Mouse (Mus musculus): ENCODE results near the gene Ube2j1. TPM values are rescaled to one million over a fixed set of nuclear protein-coding genes. Genes with fewer than 3 reads are reported as not detected.

Ube2j1 gene
- total and polyA plus RNA-seq, 3 experiments = 64.3 to 122 (median 93.0) TPM

DNA sequence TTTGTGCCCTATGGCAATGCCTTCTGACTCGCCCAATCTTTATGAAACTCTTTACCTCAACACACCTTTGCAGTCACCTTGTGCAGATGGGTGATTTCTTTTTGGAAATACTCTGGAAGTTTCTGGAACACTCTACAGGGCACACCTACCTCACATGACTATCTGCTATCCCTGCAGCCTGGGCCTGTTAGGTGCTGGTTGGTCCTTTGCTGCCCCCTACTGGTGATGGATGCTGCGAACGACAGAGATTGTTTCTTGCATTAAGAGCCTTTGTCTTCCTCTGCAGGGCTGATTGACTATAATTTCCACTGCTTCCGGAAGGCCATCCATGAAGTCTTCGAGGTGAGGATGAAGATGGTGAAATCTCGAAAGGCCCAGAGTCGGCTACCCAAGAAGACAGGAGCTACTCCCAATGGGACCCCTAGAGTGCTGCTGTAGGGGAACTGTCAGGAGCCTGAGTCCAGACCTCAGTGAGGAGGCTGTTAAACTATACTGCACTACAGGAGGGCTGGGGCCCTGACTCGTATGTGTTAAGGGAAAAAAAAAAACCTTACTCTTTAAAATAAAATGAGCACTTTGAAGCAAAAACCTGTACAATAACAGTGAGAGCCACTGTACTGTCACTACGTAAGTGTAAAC is 12.7 kb upstream of the Ube2j1 start:
- peak; percentile 87 for DNase-seq (ENCODE audit: extremely low read depth)
- H3K4me2 ChIP-seq (ENCODE audit: insufficient read depth, low read depth, poor library complexity, severe bottlenecking) = no peak overlapping the region
- no peak overlapping the region for H3K27ac ChIP-seq (ENCODE audit: insufficient read depth, low read depth)
- H3K27me3 ChIP-seq (replicated peaks) = no peaks in the 10 kb centered on the region
- no peak for TF ChIP-seq MYC (IDR thresholded peaks at IDR 0.05; ENCODE audit: low read depth, low read length)
- TF ChIP-seq ZC3H11A (IDR thresholded peaks at IDR 0.05; ENCODE audit: low read depth, low read length) = peak; percentile 40
- TF ChIP-seq EP300 (IDR thresholded peaks at IDR 0.05; ENCODE audit: low read length) = no peak
- no peak for TF ChIP-seq JUND (conservative IDR thresholded peaks at IDR 0.05; ENCODE audit: low read depth, low read length)
- TF ChIP-seq POLR2A (IDR thresholded peaks at IDR 0.05; ENCODE audit: low read depth, low read length) = no peak
- TF ChIP-seq TBP (conservative IDR thresholded peaks at IDR 0.05; ENCODE audit: low read depth, low read length) = no peak
- TF ChIP-seq CTCF (conservative IDR thresholded peaks at IDR 0.05 in 1 of 2, IDR thresholded peaks at IDR 0.05 in 1 of 2; ENCODE audit: low read depth in 2 of 2, low read length in 2 of 2) = peak; percentile 87 to 91
- no peak for TF ChIP-seq NELFE (IDR thresholded peaks at IDR 0.05; ENCODE audit: low read depth, low read length)
- TF ChIP-seq BHLHE40 (IDR thresholded peaks at IDR 0.05; ENCODE audit: low read depth, low read length) = peak; percentile 76
- TF ChIP-seq IRF4 (IDR thresholded peaks at IDR 0.05; ENCODE audit: low read depth, low read length) = peak; percentile 37; the same call in 1 of the 2 replicates
- TF ChIP-seq MXI1 (IDR thresholded peaks at IDR 0.05; ENCODE audit: low read depth, low read length) = no peak
- TF ChIP-seq USF1 (IDR thresholded peaks at IDR 0.05; ENCODE audit: low read depth, low read length) = peak; percentile 14; the same call in 1 of the 2 replicates
- TF ChIP-seq RAD21 (IDR thresholded peaks at IDR 0.05; ENCODE audit: low read depth, low read length) = peak; percentile 92
- TF ChIP-seq TCF12 (IDR thresholded peaks at IDR 0.05; ENCODE audit: low read depth, low read length) = 0 out of 2 replicates have a peak, but pooled peaks have one; percentile 23
- peak; percentile 54; the same call in 1 of the 2 replicates for TF ChIP-seq RCOR1 (conservative IDR thresholded peaks at IDR 0.05; ENCODE audit: low read depth, low read length)
- TF ChIP-seq USF2 (conservative IDR thresholded peaks at IDR 0.05; ENCODE audit: low read depth, low read length) = no peak
- no peak for TF ChIP-seq ZKSCAN1 (IDR thresholded peaks at IDR 0.05; ENCODE audit: borderline replicate concordance, low read depth, low read length)
- no peak for TF ChIP-seq MAZ (IDR thresholded peaks at IDR 0.05; ENCODE audit: low read depth, low read length)
- TF ChIP-seq SMC3 (IDR thresholded peaks at IDR 0.05; ENCODE audit: low read depth, low read length) = peak; percentile 87
- H3K9ac ChIP-seq (ENCODE audit: insufficient read depth, low read depth) = no peak overlapping the region
- dilution Hi-C loops (cut with MboI; ENCODE audit: extremely low pct_ligation_motif_present, extremely low pct_unique_long_range_greater_than_20kb, low sequenced_read_pairs) (no loop called here), in situ Hi-C loops (cut with MboI; ENCODE audit: low pct_ligation_motif_present, low pct_unique_long_range_greater_than_20kb, low sequenced_read_pairs) (no loop called here)
- no peaks in the 10 kb centered on the region for H3K79me2 ChIP-seq (replicated peaks; ENCODE audit: control insufficient read depth, extremely low read depth, insufficient read depth, poor library complexity, severe bottlenecking)
- no peaks in the 10 kb centered on the region for H3K9me3 ChIP-seq (replicated peaks; ENCODE audit: low read length)
- peaks cover 0 to 19% of the 10 kb centered on the region in 2 experiments; a peak in 2 of 4 replicates for H3K4me1 ChIP-seq (ENCODE audit: control insufficient read depth in 1 of 2, insufficient read depth in 2 of 2)
- H3K4me3 ChIP-seq (replicated peaks in 1 of 3; ENCODE audit: low read depth in 2 of 3, low read length in 2 of 3, poor library complexity in 1 of 3) = no peak overlapping the region
- no peaks in the 10 kb centered on the region for H3K36me3 ChIP-seq (replicated peaks in 1 of 2; ENCODE audit: control insufficient read depth in 1 of 2, insufficient read depth in 1 of 2, low read length in 1 of 2)

DNA sequence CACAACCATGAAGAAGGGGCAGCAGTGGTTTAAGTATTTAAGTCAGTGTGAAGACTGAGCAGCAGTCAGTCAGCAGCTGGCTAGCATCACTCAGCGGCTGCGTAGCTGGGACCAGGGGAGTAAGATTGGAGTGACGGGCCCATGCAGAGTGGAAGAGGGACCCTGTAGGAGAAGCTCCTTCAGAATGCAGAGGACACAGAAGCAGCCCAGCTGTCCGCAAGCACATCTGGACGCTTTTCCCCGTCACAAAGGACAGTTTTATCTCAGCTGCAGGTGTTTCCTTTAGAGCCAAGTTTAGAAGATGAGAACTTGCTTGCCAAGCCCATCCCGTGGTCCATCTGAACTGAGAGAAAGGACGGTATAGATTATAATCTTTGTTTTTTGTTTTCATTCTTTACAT is 6.8 kb upstream of the Ube2j1 start:
- peak; percentile 15; the same call in 1 of the 2 replicates for TF ChIP-seq POLR2A (IDR thresholded peaks at IDR 0.05; ENCODE audit: low read depth, low read length)
- TF ChIP-seq RCOR1 (conservative IDR thresholded peaks at IDR 0.05; ENCODE audit: low read depth, low read length) = 0 out of 2 replicates have a peak, but pooled peaks have one; percentile 21
- TF ChIP-seq MAX (IDR thresholded peaks at IDR 0.05; ENCODE audit: low read length) = 0 out of 2 replicates have a peak, but pooled peaks have one; percentile 5
- TF ChIP-seq ETS1 (conservative IDR thresholded peaks at IDR 0.05; ENCODE audit: low read depth, low read length) = peak; percentile 75
- TF ChIP-seq KAT2A (IDR thresholded peaks at IDR 0.05; ENCODE audit: insufficient replicate concordance, low read length) = no peak
- TF ChIP-seq E2F4 (IDR thresholded peaks at IDR 0.05; ENCODE audit: insufficient replicate concordance, low read depth, low read length) = no peak
- TF ChIP-seq NRF1 (IDR thresholded peaks at IDR 0.05; ENCODE audit: low read depth, low read length) = peak; percentile 50; the same call in 1 of the 2 replicates
- TF ChIP-seq MXI1 (IDR thresholded peaks at IDR 0.05; ENCODE audit: low read depth, low read length) = no peak
- TF ChIP-seq MEF2A (IDR thresholded peaks at IDR 0.05; ENCODE audit: borderline replicate concordance, low read depth, low read length) = peak; percentile 90
- no peak for TF ChIP-seq GABPA (IDR thresholded peaks at IDR 0.05; ENCODE audit: insufficient replicate concordance, low read depth, low read length)
- TF ChIP-seq IRF4 (IDR thresholded peaks at IDR 0.05; ENCODE audit: low read depth, low read length) = peak; percentile 64
- TF ChIP-seq ZNF384 (IDR thresholded peaks at IDR 0.05; ENCODE audit: low read depth, low read length) = no peak
- TF ChIP-seq EP300 (IDR thresholded peaks at IDR 0.05; ENCODE audit: low read length) = peak; percentile 81
- no peak for TF ChIP-seq ZC3H11A (IDR thresholded peaks at IDR 0.05; ENCODE audit: low read depth, low read length)
- peak; percentile 97 for TF ChIP-seq TCF12 (IDR thresholded peaks at IDR 0.05; ENCODE audit: low read depth, low read length)
- no peak for TF ChIP-seq PAX5 (IDR thresholded peaks at IDR 0.05; ENCODE audit: low read length)
- no peak for TF ChIP-seq UBTF (IDR thresholded peaks at IDR 0.05; ENCODE audit: low read depth, low read length)
- Histone ChIP-seq H3K4me2 (ENCODE audit: insufficient read depth, low read depth, poor library complexity, severe bottlenecking) (peak overlapping the region; percentile 93), H3K79me2 (replicated peaks; ENCODE audit: control insufficient read depth, extremely low read depth, insufficient read depth, poor library complexity, severe bottlenecking) (peaks cover 4% of the 10 kb centered on the region; the same call in 1 of the 2 replicates), H3K4me1 (ENCODE audit: control insufficient read depth in 1 of 2, insufficient read depth in 2 of 2) (peaks cover 13 to 46% of the 10 kb centered on the region in 2 experiments), H3K4me3 (replicated peaks in 1 of 3; ENCODE audit: low read depth in 2 of 3, low read length in 2 of 3, poor library complexity in 1 of 3) (peak overlapping the region in 1 of 3 experiments; percentile 24), H3K36me3 (replicated peaks in 1 of 2; ENCODE audit: control insufficient read depth in 1 of 2, insufficient read depth in 1 of 2, low read length in 1 of 2) (peaks cover 17 to 25% of the 10 kb centered on the region in 2 experiments), H3K27ac (ENCODE audit: insufficient read depth, low read depth) (peak overlapping the region; percentile 86), H3K27me3 (replicated peaks) (no peaks in the 10 kb centered on the region), H3K9me3 (replicated peaks; ENCODE audit: low read length) (peaks cover 4% of the 10 kb centered on the region), H3K9ac (ENCODE audit: insufficient read depth, low read depth) (peak overlapping the region; percentile 70)
- peak; percentile 62 for DNase-seq (ENCODE audit: extremely low read depth)
- dilution Hi-C loops (cut with MboI; ENCODE audit: extremely low pct_ligation_motif_present, extremely low pct_unique_long_range_greater_than_20kb, low sequenced_read_pairs) (no loop called here), in situ Hi-C loops (cut with MboI; ENCODE audit: low pct_ligation_motif_present, low pct_unique_long_range_greater_than_20kb, low sequenced_read_pairs) (loop anchor here (10.0 kb wide), 1 partner anchor 90 kb away; no protein-coding TSS in a partner anchor)

All from CH12.LX (cell line).